Mouse (Mus musculus) ES-Bruce4 (cell line): ENCODE data around the gene Zfp146. TPM values are rescaled to one million over a fixed set of nuclear protein-coding genes. Genes with fewer than 3 reads are reported as not detected.

ENCODE experiments used
- H3K27ac ChIP-seq: 2 replicates; pipeline ENCODE4 v1.5.1; 2012; ENCODE audit warnings: low read length, inconsistent platforms; ENCODE audit not compliant: insufficient read depth
- H3K27me3 ChIP-seq: 2 replicates; pipeline ENCODE4 v1.6.1; 2012; ENCODE audit warnings: mild to moderate bottlenecking, low read length, inconsistent platforms; ENCODE audit not compliant: control insufficient read depth, poor library complexity, insufficient read depth, severe bottlenecking
- H3K36me3 ChIP-seq: 2 replicates; pipeline ENCODE4 v1.6.1; 2012; ENCODE audit warnings: inconsistent platforms, mild to moderate bottlenecking, low read length, moderate library complexity; ENCODE audit not compliant: control insufficient read depth, poor library complexity, insufficient read depth, severe bottlenecking
- H3K4me1 ChIP-seq: one replicate; pipeline ENCODE4 v1.8.1; 2011; ENCODE audit warnings: low read length; ENCODE audit not compliant: control insufficient read depth, insufficient read depth
- H3K4me3 ChIP-seq: 2 replicates; pipeline ENCODE4 v1.5.1; 2011; ENCODE audit warnings: low read depth, mild to moderate bottlenecking, low read length
- H3K9ac ChIP-seq: 2 replicates; pipeline ENCODE4 v1.6.1; 2012; ENCODE audit warnings: low read depth, mild to moderate bottlenecking, inconsistent platforms; ENCODE audit not compliant: poor library complexity, severe bottlenecking
- H3K9me3 ChIP-seq: replicated peaks from 2 replicates; pipeline ENCODE4 v1.6.1; 2012; ENCODE audit warnings: mild to moderate bottlenecking, low read length, inconsistent platforms; ENCODE audit not compliant: control insufficient read depth, poor library complexity, insufficient read depth, severe bottlenecking
- CTCF ChIP-seq: IDR thresholded peaks from one replicate; pipeline ENCODE4 v1.8.1; 2011; ENCODE audit warnings: low read depth, low read length
- EP300 ChIP-seq: IDR thresholded peaks from 2 replicates; pipeline ENCODE4 v1.6.1; 2011; ENCODE audit warnings: low read depth, low read length; ENCODE audit not compliant: insufficient read depth
- POLR2A ChIP-seq: IDR thresholded peaks from one replicate; pipeline ENCODE4 v1.8.1; 2011; ENCODE audit warnings: low read length; ENCODE audit not compliant: insufficient read depth
- polyA plus RNA-seq: library from polyadenylated mRNA; stranded (reverse); fragments of >200 nt; gene quantifications from 2 replicates; pipeline ENCODE4 v1.2.4, GENCODE M21; 2011; ENCODE audit warnings: low read depth; ENCODE audit not compliant: missing spikeins, insufficient read depth, insufficient read length

Zfp146 gene
- polyA plus RNA-seq, 1 experiment, result 44.4 TPM

- H3K27ac ChIP-seq, result no peak overlapping the region
- no peaks in the 10 kb centered on the region for H3K9me3 ChIP-seq
- peak overlapping the region; percentile 91 for H3K4me3 ChIP-seq
- H3K27me3 ChIP-seq, result no peaks in the 10 kb centered on the region
- TF ChIP-seq POLR2A (no peak), EP300 (no peak), CTCF (no peak)
- no peaks in the 10 kb centered on the region for H3K36me3 ChIP-seq
- peak overlapping the region; percentile 70; the same call in 1 of the 2 replicates for H3K9ac ChIP-seq
- H3K4me1 ChIP-seq, result no peaks in the 10 kb centered on the region
These were observed 867 bp upstream of the Zfp146 start for GRCm38 (mm10) chr7:30170283-30170951.

- Histone ChIP-seq H3K9me3 (no peaks in the 10 kb centered on the region), H3K4me1 (no peaks in the 10 kb centered on the region), H3K27me3 (no peaks in the 10 kb centered on the region), H3K27ac (no peak overlapping the region), H3K4me3 (peak overlapping the region; percentile 91), H3K36me3 (no peaks in the 10 kb centered on the region), H3K9ac (peak overlapping the region; percentile 70)
- TF ChIP-seq EP300 (no peak), POLR2A (no peak), CTCF (no peak)
These were observed 502 bp downstream of the Zfp146 start for GRCm38 (mm10) chr7:30168914-30169582.

GRCm38 (mm10) chr7:30164745-30165144, 4.8 kb downstream of the Zfp146 start:
- H3K36me3 ChIP-seq, result peaks cover 28% of the 10 kb centered on the region
- no peak overlapping the region for H3K27ac ChIP-seq
- TF ChIP-seq POLR2A (no peak), CTCF (no peak), EP300 (no peak)
- H3K9me3 ChIP-seq, result 0 out of 2 replicates have a peak, but pooled peaks cover 11% of the 10 kb centered on the region
- H3K9ac ChIP-seq, result no peak overlapping the region
- no peaks in the 10 kb centered on the region for H3K27me3 ChIP-seq
- no peak overlapping the region for H3K4me3 ChIP-seq
- H3K4me1 ChIP-seq, result no peaks in the 10 kb centered on the region

- Histone ChIP-seq H3K9ac (no peak overlapping the region), H3K9me3 (peaks cover 16% of the 10 kb centered on the region), H3K36me3 (peaks cover 37% of the 10 kb centered on the region), H3K4me1 (no peaks in the 10 kb centered on the region), H3K4me3 (no peak overlapping the region), H3K27me3 (no peaks in the 10 kb centered on the region), H3K27ac (no peak overlapping the region)
- TF ChIP-seq POLR2A (no peak), CTCF (peak; percentile 51)
These were observed 6.4 kb downstream of the Zfp146 start for GRCm38 (mm10) chr7:30163113-30163512.

DNA sequence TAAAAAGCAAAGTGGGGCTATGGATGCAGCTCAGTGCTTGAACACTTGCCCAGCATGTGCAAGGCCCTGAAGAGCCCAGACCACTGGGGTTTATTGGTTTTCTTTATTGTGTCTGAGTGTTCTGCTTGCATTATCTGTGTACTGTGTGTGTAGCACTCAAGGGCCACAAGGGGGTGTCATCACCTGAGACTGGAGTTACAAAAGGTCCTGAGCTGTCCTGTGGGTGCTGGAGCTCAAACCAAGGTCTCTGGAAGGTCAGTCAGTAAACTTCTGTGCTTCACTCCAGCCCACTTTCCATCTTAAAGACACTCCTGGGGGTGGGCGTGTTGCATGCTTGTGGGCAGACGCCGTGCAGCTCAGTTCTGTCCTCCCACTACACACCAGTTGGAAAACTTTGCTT, 14.0 kb downstream of the Zfp146 start:
- Histone ChIP-seq H3K4me1 (no peaks in the 10 kb centered on the region), H3K9ac (no peak overlapping the region), H3K27me3 (no peaks in the 10 kb centered on the region), H3K27ac (no peak overlapping the region), H3K4me3 (no peak overlapping the region), H3K9me3 (peaks cover 25% of the 10 kb centered on the region), H3K36me3 (peaks cover 14% of the 10 kb centered on the region)
- TF ChIP-seq EP300 (0 out of 2 replicates have a peak, but pooled peaks have one; percentile 22), CTCF (peak; percentile 53), POLR2A (no peak)

DNA sequence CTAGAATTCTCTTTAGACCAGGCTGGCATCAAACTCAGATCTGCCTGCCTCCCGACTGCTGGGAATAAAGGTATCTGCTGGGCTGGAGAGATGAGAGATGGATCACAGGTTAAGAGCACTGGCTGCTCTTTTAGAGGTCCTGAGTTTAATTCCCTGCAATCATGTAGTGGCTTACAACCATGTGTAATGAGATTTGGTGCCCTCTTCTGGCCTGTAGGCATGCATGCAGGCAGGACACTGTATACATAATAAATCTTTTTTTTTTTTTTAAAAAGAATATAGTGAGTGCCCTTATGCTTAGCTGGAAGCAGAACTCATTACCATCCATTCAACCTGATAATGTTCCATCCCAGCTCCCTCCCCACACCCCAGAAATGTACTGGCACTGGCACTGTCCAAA, 15.5 kb downstream of the Zfp146 start:
- Histone ChIP-seq H3K27me3 (no peaks in the 10 kb centered on the region), H3K4me1 (no peaks in the 10 kb centered on the region), H3K9ac (no peak overlapping the region), H3K9me3 (peaks cover 18% of the 10 kb centered on the region), H3K4me3 (no peak overlapping the region), H3K27ac (no peak overlapping the region; the same call in 1 of the 2 replicates), H3K36me3 (peaks cover 5% of the 10 kb centered on the region; the same call in 1 of the 2 replicates)
- TF ChIP-seq EP300 (no peak), POLR2A (no peak), CTCF (no peak)
